Mouse (Mus musculus): ENCODE measurements at regions not wholly inside any gene's neighbourhood (a gene's known extent, or its start where the extent isn't known, plus 50 kb on each side); places are given as distances from the start of the nearest gene placed in this dataset.
A peak's percentile ranks its signal among the peaks of the same experiment; 100 is the strongest.

DNA sequence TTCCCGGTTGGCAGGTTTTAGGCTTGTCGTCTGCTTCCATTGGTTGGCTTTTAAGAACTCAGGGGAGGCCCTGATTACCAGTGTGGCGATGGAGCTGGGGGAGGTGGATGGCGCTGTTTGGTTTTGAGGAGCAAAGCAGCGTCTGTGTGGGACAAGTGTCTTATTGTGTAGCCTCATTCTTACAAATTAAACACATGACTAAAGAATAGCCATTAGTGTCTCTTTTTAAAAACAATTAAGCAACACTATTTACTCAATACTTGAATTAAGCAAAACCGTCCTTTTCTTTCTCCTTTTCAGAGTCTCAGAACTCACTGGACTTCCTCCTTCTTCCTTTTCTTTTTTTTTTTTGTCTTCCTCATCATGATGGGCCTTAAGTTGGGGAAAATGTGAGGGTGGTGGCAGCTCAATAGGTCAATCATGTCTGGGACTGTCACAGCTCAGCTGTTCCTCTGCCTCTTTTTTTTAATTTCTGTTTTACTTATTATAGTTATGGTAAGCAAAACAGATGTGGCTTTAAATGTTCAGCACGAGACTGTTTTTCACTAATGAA lies 89.1 kb downstream of the Kcnrg start:
- DNase-seq (ENCODE audit: low spot score) = no peak

DNA sequence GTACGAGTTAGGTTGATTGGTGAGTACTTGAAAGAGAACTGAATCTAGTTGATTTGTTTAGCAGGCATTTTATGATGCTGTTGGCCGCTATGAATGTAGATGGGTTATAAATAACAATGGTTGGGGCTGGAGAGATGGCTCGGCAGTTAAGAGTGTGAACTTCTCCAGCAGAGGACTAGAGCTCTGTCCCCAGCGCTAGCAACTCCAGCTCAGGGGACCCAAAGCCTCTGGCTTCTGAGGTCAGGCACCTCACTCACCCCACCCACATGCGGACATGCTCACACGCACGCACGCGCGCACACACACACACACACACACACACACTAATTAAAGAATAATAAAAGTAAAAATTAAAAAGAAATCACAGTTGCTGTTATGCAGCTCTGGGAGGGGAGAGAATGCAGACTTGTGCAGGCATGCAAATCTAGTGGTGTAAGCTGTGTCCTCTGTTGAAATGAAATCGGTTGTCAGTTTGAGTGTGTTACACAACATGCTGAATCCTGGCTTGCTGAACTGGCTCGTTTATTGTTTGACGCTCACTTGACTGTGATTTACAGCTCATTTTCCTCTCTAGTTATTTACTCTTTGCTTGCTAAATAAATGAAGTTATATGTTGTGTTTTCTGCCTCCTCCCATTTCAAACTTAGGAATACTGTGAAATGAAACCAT lies 89.8 kb downstream of the Kcnrg start:
- DNase-seq (ENCODE audit: low spot score) = no peak

DNA sequence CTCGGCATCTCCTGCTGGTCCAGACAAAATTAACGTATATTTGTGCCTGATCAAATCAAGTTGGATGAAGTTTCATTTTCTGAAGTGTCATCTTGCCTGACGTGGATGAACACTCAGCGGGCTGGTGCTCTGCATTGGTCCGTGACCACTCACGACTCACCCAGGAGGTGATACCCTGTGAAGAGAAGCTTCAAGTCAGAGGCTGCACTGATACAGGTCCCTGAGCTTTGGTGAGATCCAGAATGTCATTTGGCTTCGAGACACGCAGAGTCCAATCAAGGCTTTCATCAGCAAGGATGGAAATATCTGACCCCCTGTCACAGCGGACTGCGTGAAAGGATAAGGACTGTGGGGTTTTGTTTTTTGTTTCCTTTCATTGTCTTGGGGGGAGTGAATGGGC lies 90.4 kb downstream of the Kcnrg start:
- no peak for DNase-seq (ENCODE audit: low spot score)

DNA sequence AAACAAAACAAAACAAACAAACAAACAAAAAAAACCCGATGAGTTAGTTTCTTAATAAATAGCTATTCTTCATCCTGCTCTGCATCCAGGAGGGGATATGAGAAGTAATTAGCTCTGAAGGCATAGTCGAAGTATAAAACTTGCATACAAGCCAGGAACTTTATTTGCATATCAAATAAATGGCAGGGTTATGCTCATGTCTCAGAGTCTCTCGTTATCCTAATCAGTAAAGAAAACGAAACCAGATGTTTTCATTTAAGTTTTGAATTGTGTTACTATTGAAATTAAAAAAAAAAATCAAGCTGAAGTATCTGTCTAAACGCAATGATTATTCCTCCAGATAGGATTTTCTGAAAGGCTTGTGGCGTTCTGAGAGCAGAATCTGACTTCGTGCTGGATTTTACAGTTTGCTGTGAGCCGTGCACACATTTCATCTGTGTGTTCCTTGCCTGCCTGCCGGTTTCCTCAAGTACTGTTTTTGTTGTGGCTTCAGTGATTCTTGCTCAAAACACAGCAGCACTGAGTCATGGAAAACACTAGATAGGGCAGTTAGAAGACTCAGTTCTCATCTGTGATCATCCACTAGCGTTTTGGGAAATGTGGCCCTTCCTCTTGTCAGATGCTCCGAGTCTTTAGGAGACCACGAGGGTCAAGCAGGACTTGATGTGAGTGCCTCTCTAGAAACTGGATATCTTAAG lies 91.2 kb downstream of the Kcnrg start:
- DNase-seq (ENCODE audit: low spot score) = no peak

DNA sequence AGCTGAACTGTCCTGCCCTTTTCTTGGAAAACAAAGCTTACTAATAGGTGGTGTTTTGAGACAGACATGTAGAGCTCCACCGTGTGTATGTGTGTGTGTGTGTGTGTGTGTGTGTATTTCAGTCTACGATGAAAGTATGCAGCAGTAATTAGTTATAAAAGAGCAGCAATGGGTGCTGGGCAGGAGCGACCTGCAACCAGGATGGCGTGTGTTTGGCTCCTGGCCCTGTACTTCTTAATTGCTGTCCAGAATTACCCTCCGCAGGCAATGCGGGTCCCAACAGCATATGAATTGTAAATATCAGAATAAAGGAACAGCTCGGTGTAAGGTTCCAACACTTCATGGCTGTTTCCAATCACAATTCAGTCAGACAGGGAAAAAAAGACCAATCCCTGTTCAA lies 92.4 kb downstream of the Kcnrg start:
- DNase-seq (ENCODE audit: low spot score) = no peak

DNA sequence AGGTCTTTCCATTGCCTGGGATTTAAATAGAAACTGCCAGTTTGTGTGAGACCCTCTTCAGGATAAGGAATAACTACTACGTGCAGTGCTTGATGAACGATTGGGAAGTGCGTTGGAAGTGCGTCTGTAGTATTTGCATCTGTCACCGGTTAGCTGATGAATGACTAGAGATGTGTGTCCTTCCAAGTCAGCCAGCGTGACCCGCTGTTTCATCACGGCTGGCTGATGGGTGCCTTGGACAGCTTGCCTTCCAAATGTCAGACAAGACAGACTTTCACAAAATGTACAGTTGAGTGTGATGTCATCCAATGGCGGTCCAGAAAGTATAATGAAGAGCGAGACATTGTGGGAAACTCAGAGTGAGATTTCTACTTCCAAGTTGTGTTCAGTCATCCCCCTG lies 93.9 kb downstream of the Kcnrg start:
- DNase-seq (ENCODE audit: low spot score) = no peak

DNA sequence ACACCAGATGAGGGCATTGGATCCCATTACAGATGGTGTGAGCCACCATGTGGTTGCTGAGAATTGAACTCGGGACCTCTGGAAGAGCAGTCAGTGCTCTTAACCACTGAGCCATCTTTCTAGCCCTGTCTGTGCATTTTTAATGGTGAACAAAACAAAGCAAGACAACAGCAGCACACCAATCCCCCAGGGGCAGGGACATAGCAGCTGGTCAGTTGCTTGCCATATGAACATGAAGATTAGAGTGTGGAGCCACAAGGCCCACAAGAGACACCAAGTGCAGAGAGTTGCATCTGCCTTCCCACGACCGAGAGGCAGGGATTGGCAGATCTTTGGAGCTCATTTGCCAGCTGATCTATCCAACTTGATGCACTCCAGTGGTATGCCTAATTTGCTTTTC lies 96.7 kb downstream of the Kcnrg start:
- DNase-seq (ENCODE audit: low spot score) = no peak

DNA sequence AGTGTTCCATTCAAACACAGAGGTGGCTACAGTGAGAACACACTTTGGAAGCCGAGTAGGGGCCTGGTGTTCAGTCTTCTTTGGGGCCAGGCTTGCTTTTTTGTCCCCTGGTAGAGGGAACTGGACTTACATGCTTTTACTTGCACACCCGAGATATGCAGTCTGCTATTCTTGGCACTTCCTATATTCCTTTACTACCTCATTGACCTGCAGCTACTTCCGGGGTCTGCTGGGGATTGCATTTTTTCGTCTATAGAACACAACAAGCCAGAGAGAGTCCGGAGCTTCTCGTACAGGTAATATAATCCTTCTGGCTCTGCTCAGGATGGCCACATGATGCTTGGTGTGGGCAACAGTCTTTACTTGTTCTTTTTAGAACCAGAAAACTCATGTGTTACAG lies 99.7 kb downstream of the Kcnrg start:
- DNase-seq (ENCODE audit: low spot score) = no peak

DNA sequence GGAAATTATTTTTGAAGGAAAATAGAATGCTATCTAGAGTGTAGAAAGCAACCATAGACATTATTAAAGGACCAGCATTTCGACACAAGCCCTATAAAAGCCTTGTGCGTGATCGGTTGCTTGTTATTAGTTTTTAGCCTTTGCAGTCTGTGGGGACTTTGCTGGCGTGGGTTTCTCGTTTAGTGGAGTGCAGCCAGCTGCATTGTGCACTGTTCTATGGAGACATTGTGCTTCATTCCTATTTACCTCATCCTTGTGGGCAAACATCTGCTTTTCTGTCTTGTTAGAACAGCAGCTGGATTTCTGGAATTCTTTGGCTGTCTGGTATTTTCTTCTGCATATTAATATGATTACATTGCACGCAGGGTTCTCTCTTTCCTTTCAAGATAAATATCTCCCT lies 101.1 kb downstream of the Kcnrg start:
- no peak for DNase-seq (ENCODE audit: low spot score)

DNA sequence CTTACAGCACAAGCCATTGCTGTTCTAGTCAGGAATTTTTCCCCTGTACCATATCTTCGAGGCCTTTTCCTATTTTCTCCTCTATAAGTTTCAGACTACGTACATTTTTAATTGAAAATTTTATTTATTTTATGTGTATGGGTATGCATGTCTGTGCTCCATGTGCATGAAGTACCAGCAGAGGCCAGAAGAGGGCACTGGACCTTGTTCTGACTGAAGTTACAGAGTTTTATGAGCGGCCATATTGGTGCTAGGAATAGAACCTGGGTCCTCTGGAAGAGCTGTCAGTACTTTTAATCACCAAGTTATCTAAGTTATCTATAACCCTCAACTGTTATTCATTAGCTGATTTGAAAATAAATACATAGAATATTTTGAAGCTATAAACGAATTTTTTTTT lies 108.5 kb downstream of the Kcnrg start:
- peak; percentile 27 for DNase-seq (ENCODE audit: low spot score)

DNA sequence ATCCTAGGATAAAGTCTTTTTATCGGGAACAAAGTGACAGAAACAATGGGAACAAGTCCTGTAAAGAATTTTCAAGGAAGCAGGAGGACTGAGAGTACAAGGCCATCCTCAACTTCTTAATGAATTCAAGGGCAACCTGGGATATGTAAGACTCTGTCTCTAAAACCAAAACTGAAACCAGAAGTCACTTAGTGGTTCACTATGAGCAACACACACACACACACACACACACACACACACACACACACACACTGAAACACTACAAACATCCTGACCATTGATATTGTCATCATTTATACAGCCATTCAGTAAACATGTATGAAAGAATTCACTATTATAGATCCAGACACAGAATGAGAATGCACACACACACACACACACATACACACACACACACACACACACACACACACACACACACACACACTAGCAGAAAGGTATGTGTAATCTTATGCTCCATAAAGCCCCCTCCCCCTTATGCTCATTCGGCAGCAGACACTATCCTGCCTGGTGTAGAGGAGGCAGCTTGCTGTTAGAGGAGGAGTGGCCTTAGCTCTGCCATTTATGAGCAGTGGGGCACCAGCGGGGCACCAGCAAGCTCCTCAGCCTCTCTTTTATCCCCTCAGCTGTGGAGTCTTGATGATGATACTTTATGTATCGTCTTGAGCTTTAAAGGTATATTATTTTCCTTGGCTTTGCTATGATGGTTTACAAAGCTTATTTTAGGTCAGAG lies 111.3 kb downstream of the Kcnrg start:
- DNase-seq (ENCODE audit: low spot score) = no peak

DNA sequence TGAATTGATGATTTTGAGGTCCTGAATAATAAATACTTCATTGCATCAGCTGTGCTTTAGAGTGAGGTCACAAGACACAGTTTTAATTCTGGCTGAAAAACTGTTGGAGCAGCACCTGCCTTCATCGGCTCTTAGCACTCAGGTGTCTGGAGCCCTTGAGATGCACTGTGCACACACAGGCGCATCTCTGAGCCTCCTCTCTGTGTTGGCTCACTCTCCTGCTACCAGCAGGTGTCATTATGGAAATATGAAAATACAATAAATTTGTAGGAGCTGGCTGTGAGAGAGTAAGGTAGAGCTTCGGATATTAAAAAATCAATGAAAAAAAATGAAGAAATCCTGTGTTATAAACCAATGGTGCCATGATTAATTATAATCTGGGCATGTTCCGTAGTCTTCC lies 114.0 kb downstream of the Kcnrg start:
- no peak for DNase-seq (ENCODE audit: low spot score)

DNA sequence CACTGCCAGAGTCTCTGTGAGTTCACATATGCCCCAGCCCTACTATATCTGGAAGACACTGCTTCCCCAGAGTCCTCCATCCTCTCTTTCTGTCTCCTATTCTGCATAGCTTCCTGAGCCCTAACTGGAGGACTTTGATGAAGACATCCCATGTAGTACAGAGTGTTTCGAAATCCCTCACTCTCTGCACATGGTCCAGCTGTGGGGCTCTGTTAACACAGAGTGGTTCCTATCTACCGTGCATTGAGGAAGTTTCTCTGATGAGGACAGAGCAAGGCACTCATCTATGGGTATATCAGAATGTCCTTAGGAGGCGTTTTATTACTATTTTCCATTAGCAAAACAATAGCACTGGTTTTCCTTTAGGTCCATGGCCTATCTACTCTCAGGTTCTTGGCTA lies 117.7 kb downstream of the Kcnrg start:
- DNase-seq (ENCODE audit: low spot score) = no peak

DNA sequence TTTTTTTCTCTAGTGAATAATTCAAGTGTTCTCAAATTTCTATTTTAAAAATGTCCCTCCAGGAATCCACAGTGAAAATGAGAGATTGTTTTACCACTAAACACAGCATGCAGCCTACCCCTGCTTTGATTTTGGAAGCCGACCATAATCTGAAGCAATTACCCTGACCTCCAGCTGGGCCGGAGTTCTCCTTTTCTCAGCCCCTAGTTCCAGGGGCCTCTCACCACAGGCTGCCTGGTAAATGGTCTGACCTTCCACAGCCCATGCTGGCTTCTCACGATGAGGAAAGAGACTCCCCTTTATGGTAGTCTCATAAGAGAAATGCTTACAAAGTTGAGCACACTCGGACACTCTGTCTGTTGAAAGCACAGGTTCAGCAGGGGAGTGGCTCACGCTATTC lies 121.3 kb downstream of the Kcnrg start:
- no peak for DNase-seq (ENCODE audit: low spot score)

DNA sequence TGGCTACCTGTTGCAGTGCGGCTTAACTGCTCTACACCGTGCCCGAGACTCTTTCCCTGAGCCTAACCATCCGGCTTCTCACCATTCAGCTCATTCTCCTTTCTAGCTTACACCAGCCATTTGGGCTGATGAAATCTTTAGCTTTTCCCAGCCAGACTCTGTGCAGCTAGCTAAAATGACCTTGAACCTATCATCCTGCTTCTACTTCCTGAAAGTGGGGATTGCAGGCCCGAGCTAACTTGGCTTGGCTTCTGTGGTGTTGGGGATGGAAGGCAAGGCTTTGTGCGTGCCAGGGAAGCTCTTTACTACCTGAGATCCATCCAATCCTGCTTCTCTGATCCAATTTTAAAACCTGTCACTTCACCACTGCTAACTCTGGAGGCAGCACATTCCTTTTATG lies 128.3 kb downstream of the Kcnrg start:
- no peak for DNase-seq (ENCODE audit: low spot score)

DNA sequence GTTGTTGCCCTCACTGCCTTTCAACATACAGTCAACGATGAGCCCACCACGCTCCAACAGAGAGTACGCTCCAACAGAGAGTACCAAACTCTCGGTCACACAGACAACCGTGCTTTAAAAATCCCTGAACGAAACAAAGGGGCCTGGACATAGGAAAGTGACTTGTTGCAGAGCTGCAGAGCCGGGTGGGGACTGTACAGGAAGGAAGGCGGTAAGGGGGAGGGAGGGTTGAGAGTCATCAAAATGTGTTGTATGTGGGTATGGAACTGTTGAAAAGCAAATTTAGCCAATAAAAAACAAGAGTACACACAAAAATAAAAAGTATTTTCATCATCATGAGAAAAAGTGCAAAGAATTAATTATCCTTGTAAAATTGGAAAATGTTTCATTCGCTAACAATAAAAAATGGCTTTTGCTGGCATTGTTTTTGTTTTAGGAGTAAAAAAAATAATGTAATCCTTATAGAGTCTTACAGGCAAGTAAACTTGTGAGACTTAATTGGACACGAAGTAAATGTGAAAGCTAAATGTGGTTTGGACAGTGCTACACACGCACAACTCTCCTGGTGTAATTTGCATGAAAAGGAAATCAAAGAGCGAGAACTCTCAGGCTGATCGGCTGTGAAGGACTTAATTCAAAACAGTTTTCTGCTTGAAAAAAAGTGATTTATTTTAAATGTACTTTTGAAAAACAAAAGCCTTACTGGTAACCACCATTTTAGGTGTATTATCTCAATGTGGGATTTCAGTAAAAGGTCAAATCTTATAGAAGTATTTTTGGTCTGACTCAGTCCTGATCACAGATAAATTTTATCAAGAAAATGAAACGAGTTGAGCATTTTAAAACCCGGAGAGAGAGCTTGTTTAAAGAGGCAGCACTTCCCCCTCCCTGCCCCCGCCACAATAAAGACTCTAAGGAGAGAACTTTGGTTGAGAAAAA lies 129.4 kb downstream of the Kcnrg start:
- DNase-seq (ENCODE audit: low spot score) = peak; percentile 61

DNA sequence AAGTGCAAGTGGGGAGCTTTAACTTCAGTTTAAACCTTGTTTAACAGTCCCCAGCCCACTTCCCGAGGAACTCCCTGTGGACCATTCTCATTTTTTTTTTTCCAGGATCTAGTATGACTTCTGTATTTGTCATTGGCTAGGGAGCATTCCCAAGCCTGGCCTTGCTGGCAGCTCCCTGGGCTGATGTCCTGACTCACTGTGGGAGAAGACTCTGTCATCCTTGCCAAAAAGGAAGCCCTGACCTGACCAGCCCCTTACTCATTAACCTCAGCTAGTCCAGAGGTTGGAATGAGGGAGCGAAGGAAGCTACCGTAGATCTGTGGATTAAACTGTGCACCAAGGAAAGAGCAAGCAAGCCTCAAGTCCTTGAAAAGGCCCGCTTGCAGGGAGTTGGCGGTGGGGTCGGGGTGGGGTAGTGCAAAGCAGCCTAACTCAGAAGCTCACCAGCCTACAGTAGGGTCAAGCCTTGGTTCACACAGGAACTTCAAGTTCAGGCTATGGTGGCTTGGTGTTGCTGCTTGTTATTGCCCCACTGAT lies 130.3 kb downstream of the Kcnrg start:
- DNase-seq (ENCODE audit: low spot score) = no peak

DNA sequence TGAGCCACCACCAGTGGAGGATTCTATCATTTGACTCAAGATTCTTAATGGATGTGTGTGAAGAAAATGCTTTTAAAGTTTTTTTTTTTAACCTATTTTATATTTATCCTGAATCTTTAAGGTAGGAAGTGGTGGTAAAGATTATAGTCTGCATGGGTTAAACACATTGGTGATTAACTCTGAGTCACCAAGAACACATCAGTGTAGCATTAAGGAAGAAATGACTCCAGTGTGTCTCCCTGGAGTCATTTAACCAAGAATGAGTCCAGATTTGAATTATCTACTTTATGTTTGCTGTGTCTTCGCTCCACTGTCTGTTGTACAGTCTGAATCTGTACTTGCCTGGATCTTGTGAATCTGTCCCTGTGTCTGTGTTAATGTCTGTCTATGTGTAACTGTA lies 132.2 kb downstream of the Kcnrg start:
- DNase-seq (ENCODE audit: low spot score) = no peak

DNA sequence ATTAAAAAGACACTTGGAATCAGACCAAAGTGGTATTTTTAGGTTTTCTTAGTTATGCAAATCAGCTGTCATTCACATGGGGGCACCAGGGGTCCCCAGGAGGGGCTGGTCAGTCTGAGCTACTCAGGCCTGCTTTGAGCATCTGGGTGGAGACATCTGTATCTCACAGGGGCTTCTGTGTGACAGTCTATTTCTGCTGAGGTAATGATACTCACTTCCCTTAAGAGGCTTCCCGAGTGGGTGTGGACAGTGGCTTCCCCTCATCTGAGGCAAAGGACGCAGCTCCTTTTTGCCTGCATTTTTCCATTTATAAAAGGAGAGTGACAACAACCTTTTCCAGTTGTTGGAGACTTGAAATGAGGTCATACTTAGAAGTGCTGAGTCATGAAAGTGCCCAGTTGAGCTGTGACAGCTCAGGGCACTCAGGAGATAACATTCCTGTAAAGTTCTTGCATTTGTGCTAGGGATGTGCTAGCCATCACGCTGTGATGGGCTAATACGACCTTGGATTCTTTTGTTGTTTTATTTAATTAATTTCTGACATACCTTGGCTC lies 136.7 kb downstream of the Kcnrg start:
- no peak for DNase-seq (ENCODE audit: low spot score)

DNA sequence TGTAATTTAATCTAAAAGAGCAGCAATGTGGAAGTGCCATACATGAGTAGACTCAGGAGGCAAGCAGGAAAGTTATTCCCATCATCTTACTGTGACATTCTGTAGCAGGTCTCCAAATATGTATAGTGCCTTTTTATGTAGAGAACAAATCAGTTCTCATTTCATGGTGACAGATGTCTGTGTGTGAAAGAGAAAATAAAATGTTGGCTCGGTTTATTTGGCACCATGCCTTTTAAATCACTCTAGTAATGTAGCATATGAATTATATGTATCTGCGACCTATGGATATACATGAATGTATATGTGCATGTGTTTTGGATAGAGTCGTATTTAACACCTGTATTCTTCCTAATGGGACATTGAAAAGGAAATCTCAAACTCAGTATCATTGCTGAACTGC lies 146.2 kb downstream of the Kcnrg start:
- DNase-seq (ENCODE audit: low spot score) = no peak

DNA sequence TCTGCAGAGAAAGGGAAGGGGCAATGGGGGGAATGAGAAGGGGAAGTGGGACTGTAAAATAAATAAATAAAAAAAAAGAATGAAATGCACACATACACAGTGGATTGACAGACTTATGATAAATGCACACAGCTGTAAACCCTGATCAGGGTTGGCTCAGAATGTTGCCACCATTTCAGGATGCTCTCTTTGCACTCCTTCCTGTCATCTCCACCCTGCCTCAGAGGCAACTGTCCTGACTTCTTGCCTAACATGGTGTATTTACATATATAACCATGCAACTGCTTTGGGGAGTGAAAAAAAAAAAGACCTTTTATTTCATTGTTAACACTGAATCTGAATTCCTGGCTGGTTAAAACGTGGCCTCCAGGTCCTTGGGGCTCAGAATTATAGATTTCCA lies 149.4 kb downstream of the Kcnrg start:
- no peak for DNase-seq (ENCODE audit: low spot score)
